Mouse (Mus musculus) v-Abl transformed pro-B cells (cell line): ENCODE results near the gene Angptl2.

Experiments used
- in situ Hi-C, 2 experiments: fragments of 400-800 bp; cut with MboI; formaldehyde crosslinking; loops; one replicate each; pipeline ENCODE4 v1.15.1; 2025; ENCODE audit not compliant: unreplicated experiment in 2 of 2

The Angptl2 gene

GRCm38 (mm10) chr2:33215700-33216509, at the start of gene Angptl2:
Gene Angptl2, plus strand, starts transcription at chr2:33216069.
- in situ Hi-C loops: loop anchor here (5.0 to 10.0 kb wide), 2 partner anchors 129 to 136 kb away; no protein-coding TSS in a partner anchor

- in situ Hi-C loops: no loop called here
Observed at GRCm38 (mm10) chr2:33167060-33167459, 48.8 kb upstream of the Angptl2 start.

GRCm38 (mm10) chr2:33169445-33169844, 46.4 kb upstream of the Angptl2 start:
- in situ Hi-C loops: no loop called here

GRCm38 (mm10) chr2:33170777-33171565, 44.9 kb upstream of the Angptl2 start:
- in situ Hi-C loops: no loop called here

GRCm38 (mm10) chr2:33173126-33173525, 42.7 kb upstream of the Angptl2 start:
- in situ Hi-C loops: no loop called here

GRCm38 (mm10) chr2:33173686-33174085, 42.2 kb upstream of the Angptl2 start:
- in situ Hi-C loops: no loop called here

GRCm38 (mm10) chr2:33176516-33176915, 39.4 kb upstream of the Angptl2 start:
- in situ Hi-C loops: no loop called here

- in situ Hi-C loops: no loop called here
Observed at GRCm38 (mm10) chr2:33176921-33177320, 38.9 kb upstream of the Angptl2 start.

- in situ Hi-C loops: no loop called here
Observed at GRCm38 (mm10) chr2:33177443-33178242, 38.2 kb upstream of the Angptl2 start.

GRCm38 (mm10) chr2:33178243-33178932, 37.5 kb upstream of the Angptl2 start:
- in situ Hi-C loops: no loop called here

GRCm38 (mm10) chr2:33179171-33179929, 36.5 kb upstream of the Angptl2 start:
- in situ Hi-C loops: no loop called here

GRCm38 (mm10) chr2:33179930-33180630, 35.8 kb upstream of the Angptl2 start:
- in situ Hi-C loops: no loop called here

- in situ Hi-C loops: no loop called here
Observed at GRCm38 (mm10) chr2:33183321-33183720, 32.5 kb upstream of the Angptl2 start.

GRCm38 (mm10) chr2:33184641-33185040, 31.2 kb upstream of the Angptl2 start:
- in situ Hi-C loops: no loop called here

GRCm38 (mm10) chr2:33185258-33185657, 30.6 kb upstream of the Angptl2 start:
- in situ Hi-C loops: no loop called here

- in situ Hi-C loops: no loop called here
Observed at GRCm38 (mm10) chr2:33186505-33186904, 29.4 kb upstream of the Angptl2 start.

- in situ Hi-C loops: no loop called here
Observed at GRCm38 (mm10) chr2:33187874-33188273, 28.0 kb upstream of the Angptl2 start.

- in situ Hi-C loops: no loop called here
Observed at GRCm38 (mm10) chr2:33188925-33189670, 26.8 kb upstream of the Angptl2 start.
